ENCODE assay signal across 8 mouse cellular contexts in the genomic region with DNA sequence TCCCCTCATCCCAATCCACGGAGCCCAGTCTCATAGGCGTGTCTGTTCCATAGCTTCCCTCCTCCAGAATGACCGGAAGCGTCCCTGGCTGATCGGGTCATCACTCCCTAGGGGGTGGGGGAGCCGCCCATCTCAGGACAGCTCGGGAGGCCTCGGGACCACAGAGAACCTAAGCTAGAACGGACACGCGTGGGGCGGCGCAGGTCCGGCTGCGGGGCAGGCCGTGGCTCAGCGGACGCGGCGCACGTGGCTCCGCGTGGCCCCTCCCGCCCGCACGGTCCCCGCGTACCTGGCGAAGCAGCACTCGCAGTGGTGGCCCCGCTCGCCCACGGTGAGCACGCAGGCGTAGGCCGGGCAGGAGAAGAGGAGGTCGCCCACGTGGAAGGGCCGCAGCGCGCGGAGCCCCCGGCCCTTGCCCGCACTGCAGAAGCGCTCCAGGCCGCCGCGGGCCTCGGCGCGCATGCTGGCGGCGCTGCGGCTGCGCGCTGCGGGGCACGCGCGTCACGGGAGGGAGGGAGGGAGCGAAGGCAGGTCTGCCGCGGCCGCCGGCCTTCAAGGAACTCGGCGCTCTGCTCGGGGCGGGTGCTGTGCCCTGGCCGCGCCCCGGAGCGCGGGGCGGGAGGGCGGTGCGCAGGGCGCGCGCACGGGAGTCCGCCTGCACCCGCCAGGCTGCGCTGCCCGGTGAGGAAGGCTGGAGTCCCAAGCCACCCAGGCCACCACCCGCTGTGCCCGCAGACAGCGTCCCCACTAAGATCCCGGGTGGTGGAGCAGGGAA. TPM values are rescaled to one million over a fixed set of nuclear protein-coding genes. Genes with fewer than 3 reads are reported as not detected.
DNase-seq lines count a peak whose midpoint lies in the region; ATAC-seq and TF ChIP-seq lines count a peak whose summit lies in the region.

A gene (minus strand): TSS at position 546 of the 775 bp plus-strand sequence.

- H3K27ac ChIP-seq in heart, embryonic 12.5 days (ENCODE audit: poor library complexity, severe bottlenecking): peak within 1 kb of the TSS; percentile 95
- H3K27ac ChIP-seq in kidney, embryonic 16.5 days (ENCODE audit: low read length): peak within 1 kb of the TSS; percentile 80
- H3K27ac ChIP-seq in liver, embryonic 11.5 days (ENCODE audit: low read depth, low read length): peak within 1 kb of the TSS; percentile 80
- H3K27ac ChIP-seq in stomach, embryonic 15.5 days: peak within 1 kb of the TSS; percentile 59

- H3K4me3 ChIP-seq in erythroblast, embryonic 14.5 days (replicated peaks): peak within 1 kb of the TSS; percentile 71
- peak within 1 kb of the TSS; percentile 88 for H3K4me3 ChIP-seq in heart, embryonic 12.5 days
- H3K4me3 ChIP-seq in kidney, embryonic 16.5 days (ENCODE audit: low read length): peak within 1 kb of the TSS; percentile 86
- peak within 1 kb of the TSS; percentile 86 for H3K4me3 ChIP-seq in liver, embryonic 11.5 days (ENCODE audit: low read depth, low read length)
- peak within 1 kb of the TSS; percentile 70 for H3K4me3 ChIP-seq in stomach, embryonic 15.5 days (replicated peaks)

- no peaks in the 10 kb centered on the region for H3K27me3 ChIP-seq in erythroblast, embryonic 14.5 days (ENCODE audit: control insufficient read depth)
- no peaks in the 10 kb centered on the region for H3K27me3 ChIP-seq in heart, embryonic 12.5 days (replicated peaks)
- H3K27me3 ChIP-seq in kidney, embryonic 16.5 days (ENCODE audit: insufficient read depth, low read length): no peaks in the 10 kb centered on the region
- H3K27me3 ChIP-seq in liver, embryonic 11.5 days (replicated peaks; ENCODE audit: control insufficient read depth, insufficient read depth, low read length): no peaks in the 10 kb centered on the region
- H3K27me3 ChIP-seq in stomach, embryonic 15.5 days (replicated peaks): no peaks in the 10 kb centered on the region

- H3K4me2 ChIP-seq in heart, embryonic 12.5 days: peak within 1 kb of the TSS; percentile 86
- H3K4me2 ChIP-seq in kidney, embryonic 16.5 days (replicated peaks; ENCODE audit: low read depth, low read length): peak within 1 kb of the TSS; percentile 96
- peak within 1 kb of the TSS; percentile 87 for H3K4me2 ChIP-seq in liver, embryonic 11.5 days
- H3K4me2 ChIP-seq in stomach, embryonic 15.5 days: peak within 1 kb of the TSS; percentile 88

- peak; percentile 83 for DNase-seq in CD4-positive helper T cell, adult 2 months (ENCODE audit: low read depth, low spot score)
- peak; percentile 87 for DNase-seq in brain, embryonic 14.5 days (ENCODE audit: low read depth)
- peak; percentile 73 for DNase-seq in liver, embryonic 11.5 days (ENCODE audit: low spot score)
- peak; percentile 78 for DNase-seq in naive thymus-derived CD4-positive, alpha-beta T cell, adult 2 months (ENCODE audit: low read depth)

- H3K9me3 ChIP-seq in erythroblast, embryonic 14.5 days (ENCODE audit: control insufficient read depth, low read length): no peaks in the 10 kb centered on the region
- H3K9me3 ChIP-seq in heart, embryonic 12.5 days (replicated peaks): no peaks in the 10 kb centered on the region
- no peaks in the 10 kb centered on the region for H3K9me3 ChIP-seq in kidney, embryonic 16.5 days (ENCODE audit: low read length)
- no peaks in the 10 kb centered on the region for H3K9me3 ChIP-seq in liver, embryonic 11.5 days (ENCODE audit: control insufficient read depth, low read length)
- H3K9me3 ChIP-seq in stomach, embryonic 15.5 days: no peaks in the 10 kb centered on the region

- under 1% methylated on average over 73 of the region's 90 CpGs for WGBS in heart, embryonic 12.5 days
- under 1% methylated on average over 78 of the region's 90 CpGs for WGBS in kidney, embryonic 16.5 days
- under 1% methylated on average over 79 of the region's 90 CpGs for WGBS in liver, embryonic 11.5 days
- WGBS in stomach, embryonic 15.5 days: under 1% methylated on average over 75 of the region's 90 CpGs

- H3K4me1 ChIP-seq in erythroblast, embryonic 14.5 days (ENCODE audit: control insufficient read depth): peaks cover 21% of the 10 kb centered on the region
- peaks cover 78% of the 10 kb centered on the region for H3K4me1 ChIP-seq in heart, embryonic 12.5 days (replicated peaks)
- peaks cover 25% of the 10 kb centered on the region for H3K4me1 ChIP-seq in kidney, embryonic 16.5 days (ENCODE audit: insufficient read depth, low read length)
- peaks cover 11% of the 10 kb centered on the region for H3K4me1 ChIP-seq in liver, embryonic 11.5 days (replicated peaks; ENCODE audit: control insufficient read depth, insufficient read depth, low read length)
- peaks cover 18% of the 10 kb centered on the region for H3K4me1 ChIP-seq in stomach, embryonic 15.5 days

- H3K9ac ChIP-seq in heart, embryonic 12.5 days: peak within 1 kb of the TSS; percentile 98
- peak within 1 kb of the TSS; percentile 90 for H3K9ac ChIP-seq in kidney, embryonic 16.5 days (replicated peaks; ENCODE audit: low read length)
- peak within 1 kb of the TSS; percentile 90 for H3K9ac ChIP-seq in liver, embryonic 11.5 days (ENCODE audit: low read depth, low read length)
- H3K9ac ChIP-seq in stomach, embryonic 15.5 days: peak within 1 kb of the TSS; percentile 70

- TF ChIP-seq CTCF in brain, embryonic 14.5 days (IDR thresholded peaks at IDR 0.05; ENCODE audit: borderline replicate concordance, extremely low read depth, insufficient read depth, insufficient read length): no peak

- peak; percentile 46; the same call in 1 of the 2 replicates for TF ChIP-seq POLR2A in brain, embryonic 14.5 days (IDR thresholded peaks at IDR 0.05; ENCODE audit: borderline replicate concordance, extremely low read depth, insufficient read depth, insufficient read length, poor library complexity, severe bottlenecking)

- no peaks in the 10 kb centered on the region for H3K36me3 ChIP-seq in erythroblast, embryonic 14.5 days (ENCODE audit: control insufficient read depth)
- no peaks in the 10 kb centered on the region for H3K36me3 ChIP-seq in heart, embryonic 12.5 days
- no peaks in the 10 kb centered on the region for H3K36me3 ChIP-seq in kidney, embryonic 16.5 days (ENCODE audit: insufficient read depth, low read length)
- H3K36me3 ChIP-seq in liver, embryonic 11.5 days (ENCODE audit: control insufficient read depth, insufficient read depth, low read length): no peaks in the 10 kb centered on the region
- H3K36me3 ChIP-seq in stomach, embryonic 15.5 days: no peaks in the 10 kb centered on the region

- ATAC-seq in heart, embryonic 12.5 days (ENCODE audit: insufficient number of reproducible peaks, low FRiP score): peak; percentile 87
- peak; percentile 92 for ATAC-seq in kidney, embryonic 16.5 days (ENCODE audit: low FRiP score, low TSS enrichment)
- peak; percentile 93 for ATAC-seq in liver, embryonic 11.5 days (replicated peaks; ENCODE audit: low FRiP score)
- ATAC-seq in stomach, embryonic 15.5 days (ENCODE audit: insufficient read depth, low FRiP score, low read depth): peak; percentile 94

RNA-seq across cellular contexts. Expression of the gene that starts here (rescaled TPM):
- 70.1 and 84.7 TPM in 2 replicates for polyA plus RNA-seq in brain, embryonic 14.5 days (2012; rRNA removed)
- polyA plus RNA-seq in erythroblast, embryonic 14.5 days (2012): 0.21 and 0.27 TPM in 2 replicates
- 172 and 177 TPM in 2 replicates for polyA plus RNA-seq in heart, embryonic 12.5 days (2016; fragmentation: Nextera tagmentation; extraction: Ambion mirVana)
- 87.6 and 89.7 TPM in 2 replicates for polyA plus RNA-seq in kidney, embryonic 16.5 days (2015; fragmentation: Nextera tagmentation; extraction: Ambion mirVana)
- polyA plus RNA-seq in liver, embryonic 11.5 days (2014; fragmentation: Nextera tagmentation; extraction: Ambion mirVana): 75.7 and 77.8 TPM in 2 replicates
- 93.1 and 102 TPM in 2 replicates for polyA plus RNA-seq in stomach, embryonic 15.5 days (2015; fragmentation: Nextera tagmentation; extraction: Ambion mirVana)

Comparison
In these comparisons a context has a peak if more than half of its experiments do, and no peak if none do; other contexts are left out.
1. Peak in every context shown above with its lines: DNase-seq, ATAC-seq, H3K4me3 ChIP-seq and H3K27ac ChIP-seq.
2. RNA of the gene that starts here (polyA plus RNA-seq): 172 to 177 TPM in heart, embryonic 12.5 days, 93.1 to 102 TPM in stomach, embryonic 15.5 days, 87.6 to 89.7 TPM in kidney, embryonic 16.5 days, 75.7 to 77.8 TPM in liver, embryonic 11.5 days and 70.1 to 84.7 TPM in brain, embryonic 14.5 days; 0.21 to 0.27 TPM in erythroblast, embryonic 14.5 days; every median in the first group is over 10 times any median in the second.